Mouse (Mus musculus) hindbrain, postnatal 0 days (tissue): ENCODE results near the gene Dnaaf3. TPM values are rescaled to one million over a fixed set of nuclear protein-coding genes. Genes with fewer than 3 reads are reported as not detected.
A peak's percentile ranks its signal among the peaks of the same experiment; 100 is the strongest.

Experiments
- ATAC-seq: fragments of 200-750 bp; cut with Nextera tagmentation; 2 replicates; pipeline ENCODE4 v1.8.0; 2017; ENCODE audit warnings: mild to moderate bottlenecking, moderate TSS enrichment, moderate library complexity
- DNase-seq: peaks from one replicate; pipeline ENCODE4 v3.0.0-alpha.2; 2015; ENCODE audit warnings: low spot score
- H3K27ac ChIP-seq: fragments of 300-500 bp; sonication (generic); 2 replicates; pipeline ENCODE4 v1.5.1; 2014; ENCODE audit warnings: mild to moderate bottlenecking
- H3K27me3 ChIP-seq: fragments of 300-500 bp; sonication (generic); 2 replicates; pipeline ENCODE4 v1.6.1; 2014; ENCODE audit warnings: low read length, mixed read lengths; ENCODE audit not compliant: insufficient read depth
- H3K36me3 ChIP-seq: fragments of 300-500 bp; sonication (generic); 2 replicates; pipeline ENCODE4 v1.6.1; 2014; ENCODE audit warnings: low read length, mixed read lengths; ENCODE audit not compliant: insufficient read depth
- H3K4me1 ChIP-seq: fragments of 300-500 bp; sonication (generic); 2 replicates; pipeline ENCODE4 v1.6.1; 2014; ENCODE audit warnings: antibody characterized with exemption, low read length, mixed read lengths; ENCODE audit not compliant: insufficient read depth
- H3K4me2 ChIP-seq: fragments of 300-500 bp; sonication (generic); 2 replicates; pipeline ENCODE4 v1.6.1; 2014; ENCODE audit warnings: low read depth, mild to moderate bottlenecking, low read length, moderate library complexity, mixed read lengths
- H3K4me3 ChIP-seq: fragments of 300-500 bp; sonication (generic); 2 replicates; pipeline ENCODE4 v1.5.1; 2014; ENCODE audit warnings: low read length
- H3K9ac ChIP-seq: fragments of 300-500 bp; sonication (generic); replicated peaks from 2 replicates; pipeline ENCODE4 v1.6.1; 2014; ENCODE audit warnings: mild to moderate bottlenecking, low read length, moderate library complexity, mixed read lengths
- H3K9me3 ChIP-seq: fragments of 300-500 bp; sonication (generic); 2 replicates; pipeline ENCODE4 v1.6.1; 2016; ENCODE audit warnings: low read length, mixed read lengths
- CTCF ChIP-seq: IDR thresholded peaks from 2 replicates; pipeline ENCODE4 v1.5.1; 2016; ENCODE audit warnings: antibody characterized with exemption, control low read depth, low read depth
- WGBS: fragments of 180-500 bp; shearing (Covaris S2); extraction: QIAGEN DNeasy Blood & Tissue Kit; methylation state at CpG from one replicate; pipeline ENCODE4 v1.1.7; 2014; 5-methylcytosine and 5-hydroxymethylcytosine counted together
- polyA plus RNA-seq: library from polyadenylated mRNA; unstranded; fragments of >200 nt; fragmentation: Nextera tagmentation; extraction: Ambion mirVana; gene quantifications from 2 replicates; pipeline ENCODE4 v1.2.1, GENCODE M21; 2015
- total RNA-seq: library from RNA; depleted of rRNA; stranded (reverse); fragments of >200 nt; gene quantifications from 2 replicates; pipeline ENCODE4 v1.2.3, GENCODE M21; 2014

Gene Dnaaf3
- total and polyA plus RNA-seq, 2 experiments from 2014 or later, result 2.0 to 3.8 TPM

GRCm38 (mm10) chr7:4547221-4547641 is 15.0 kb upstream of the Dnaaf3 start, which contains the start of gene Syt5:
Syt5 (minus strand) TSS chr7:4547541.
- H3K4me2 ChIP-seq, result peak within 1 kb of the TSS; percentile 74
- ATAC-seq (peak; percentile 89), DNase-seq (peak; percentile 93)
- peak within 1 kb of the TSS; percentile 53 for H3K9ac ChIP-seq
- peak within 1 kb of the TSS; percentile 86 for H3K27ac ChIP-seq
- TF ChIP-seq CTCF, result no peak
- H3K4me1 ChIP-seq, result peaks cover 5% of the 10 kb centered on the region; the same call in 1 of the 2 replicates
- H3K4me3 ChIP-seq, result peak within 1 kb of the TSS; percentile 41
- H3K9me3 ChIP-seq, result no peaks in the 10 kb centered on the region
- WGBS, result 5% methylated on average over 33 of the region's 33 CpGs
- 0 out of 2 replicates have a peak, but pooled peaks cover 3% of the 10 kb centered on the region for H3K36me3 ChIP-seq
- no peaks in the 10 kb centered on the region for H3K27me3 ChIP-seq

- no peaks in the 10 kb centered on the region for H3K9me3 ChIP-seq
- H3K36me3 ChIP-seq, result 0 out of 2 replicates have a peak, but pooled peaks cover 3% of the 10 kb centered on the region
- no peaks in the 10 kb centered on the region for H3K27me3 ChIP-seq
- under 1% methylated on average over 26 of the region's 26 CpGs for WGBS
- H3K27ac ChIP-seq, result peak overlapping the region; percentile 86
- H3K4me3 ChIP-seq, result peak overlapping the region; percentile 41
- H3K9ac ChIP-seq, result peak overlapping the region; percentile 53
- TF ChIP-seq CTCF, result peak; percentile 43
- ATAC-seq, result peak; percentile 94
- peaks cover 5% of the 10 kb centered on the region; the same call in 1 of the 2 replicates for H3K4me1 ChIP-seq
- DNase-seq, result peak; percentile 96
- H3K4me2 ChIP-seq, result peak overlapping the region; percentile 74
Measured at GRCm38 (mm10) chr7:4546591-4547131, 14.4 kb upstream of the Dnaaf3 start.

- Histone ChIP-seq H3K4me2 (peak overlapping the region; percentile 74), H3K27ac (peak overlapping the region; percentile 86), H3K9ac (peak overlapping the region; percentile 53), H3K36me3 (0 out of 2 replicates have a peak, but pooled peaks cover 6% of the 10 kb centered on the region), H3K4me1 (peaks cover 5% of the 10 kb centered on the region; the same call in 1 of the 2 replicates), H3K9me3 (no peaks in the 10 kb centered on the region), H3K27me3 (no peaks in the 10 kb centered on the region), H3K4me3 (peak overlapping the region; percentile 41)
- ATAC-seq (peak; percentile 13), DNase-seq (no peak)
- TF ChIP-seq CTCF, result no peak
- 51% methylated on average over 15 of the region's 15 CpGs for WGBS
Measured at GRCm38 (mm10) chr7:4546050-4546449, 13.8 kb upstream of the Dnaaf3 start.

GRCm38 (mm10) chr7:4542013-4542412 is 9.8 kb upstream of the Dnaaf3 start:
- WGBS, result 42% methylated on average over 17 of the region's 17 CpGs

GRCm38 (mm10) chr7:4541344-4541743 is 9.1 kb upstream of the Dnaaf3 start:
- Histone ChIP-seq H3K4me1 (peaks cover 4% of the 10 kb centered on the region; the same call in 1 of the 2 replicates), H3K4me3 (no peak overlapping the region), H3K9me3 (no peaks in the 10 kb centered on the region), H3K36me3 (0 out of 2 replicates have a peak, but pooled peaks cover 10% of the 10 kb centered on the region), H3K4me2 (no peak overlapping the region), H3K27ac (no peak overlapping the region), H3K27me3 (no peaks in the 10 kb centered on the region), H3K9ac (no peak overlapping the region)
- peak; percentile 20 for TF ChIP-seq CTCF
- DNase-seq (no peak), ATAC-seq (no peak)
- 64% methylated on average over 5 of the region's 5 CpGs for WGBS

More at GRCm38 (mm10) chr7:4542013-4542412, 9.8 kb upstream of the Dnaaf3 start:
- Histone ChIP-seq H3K27me3 (no peaks in the 10 kb centered on the region), H3K4me1 (peaks cover 5% of the 10 kb centered on the region; the same call in 1 of the 2 replicates), H3K9me3 (no peaks in the 10 kb centered on the region), H3K36me3 (0 out of 2 replicates have a peak, but pooled peaks cover 10% of the 10 kb centered on the region), H3K9ac (no peak overlapping the region), H3K4me2 (no peak overlapping the region), H3K27ac (no peak overlapping the region), H3K4me3 (no peak overlapping the region)
- TF ChIP-seq CTCF, result no peak
- DNase-seq (no peak), ATAC-seq (no peak)

GRCm38 (mm10) chr7:4539019-4539418 is 6.8 kb upstream of the Dnaaf3 start:
- 76% methylated on average over 2 of the region's 2 CpGs for whole genome bisulfite sequencing
- Histone ChIP-seq H3K36me3 (0 out of 2 replicates have a peak, but pooled peaks cover 10% of the 10 kb centered on the region), H3K9me3 (no peaks in the 10 kb centered on the region), H3K27ac (no peak overlapping the region), H3K4me2 (no peak overlapping the region), H3K27me3 (no peaks in the 10 kb centered on the region), H3K4me1 (no peaks in the 10 kb centered on the region), H3K9ac (no peak overlapping the region), H3K4me3 (no peak overlapping the region)
- no peak for DNase-seq
- TF ChIP-seq CTCF, result no peak
- no peak for ATAC-seq

- TF ChIP-seq CTCF, result no peak
- DNase-seq (no peak), ATAC-seq (no peak)
- WGBS, result 53% methylated on average over 4 of the region's 4 CpGs
- H3K36me3 ChIP-seq, result 0 out of 2 replicates have a peak, but pooled peaks cover 7% of the 10 kb centered on the region
- H3K9me3 ChIP-seq, result no peaks in the 10 kb centered on the region
- no peak overlapping the region for H3K4me3 ChIP-seq
- H3K4me1 ChIP-seq, result no peaks in the 10 kb centered on the region
- H3K27me3 ChIP-seq, result peaks cover 2% of the 10 kb centered on the region; the same call in 1 of the 2 replicates
- no peak overlapping the region for H3K9ac ChIP-seq
- H3K27ac ChIP-seq, result no peak overlapping the region
- no peak overlapping the region for H3K4me2 ChIP-seq
Measured at GRCm38 (mm10) chr7:4537181-4537580, 4.9 kb upstream of the Dnaaf3 start.
